Mouse (Mus musculus): ENCODE measurements at regions not wholly inside any gene's neighbourhood (a gene's known extent, or its start where the extent isn't known, plus 50 kb on each side); places are given as distances from the start of the nearest gene placed in this dataset.
A peak's percentile ranks its signal among the peaks of the same experiment; 100 is the strongest.

DNA sequence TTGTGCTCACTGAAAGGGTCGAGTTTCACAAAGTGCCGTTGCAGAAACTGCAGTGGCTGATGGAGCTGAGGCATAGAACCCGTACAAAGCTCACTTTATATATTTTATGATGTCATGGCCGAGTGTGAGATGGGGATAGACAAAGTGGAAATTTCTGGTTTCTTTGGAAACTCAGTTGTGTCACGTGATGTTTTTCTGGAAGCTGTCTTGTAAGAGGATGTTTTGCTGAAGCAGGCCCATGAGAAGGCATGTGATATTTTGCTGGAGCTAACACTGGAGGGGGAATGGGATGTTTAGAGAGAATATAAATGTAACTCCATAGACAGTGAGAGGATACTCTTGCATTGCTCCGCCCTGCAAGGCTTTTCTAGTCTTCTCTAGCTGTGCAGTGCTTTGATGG is 311.7 kb downstream of the Tmem132b start:
- intact Hi-C loops (cut with DNase I): no loop called here
- no peak for DNase-seq

DNA sequence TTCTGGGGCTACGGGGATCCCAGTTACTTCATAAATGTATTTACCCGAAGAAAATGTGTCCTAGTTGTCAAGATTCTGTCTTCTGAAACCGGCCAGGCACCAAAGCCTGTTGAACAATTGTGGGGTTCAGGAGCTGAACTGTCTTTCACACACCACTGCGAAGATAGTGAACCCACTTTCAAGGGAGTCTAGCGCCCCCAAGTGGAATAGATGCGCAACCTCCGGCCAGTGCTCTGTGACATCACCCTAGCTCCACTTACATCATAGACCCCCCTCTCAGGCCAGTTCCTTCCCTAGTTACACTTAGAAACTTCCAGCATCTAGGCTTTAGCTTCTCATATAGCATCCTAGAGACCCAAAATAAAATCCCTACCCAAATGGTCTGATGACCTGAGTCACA is 318.1 kb downstream of the Tmem132b start:
- intact Hi-C loops (cut with DNase I): no loop called here
- DNase-seq: no peak

DNA sequence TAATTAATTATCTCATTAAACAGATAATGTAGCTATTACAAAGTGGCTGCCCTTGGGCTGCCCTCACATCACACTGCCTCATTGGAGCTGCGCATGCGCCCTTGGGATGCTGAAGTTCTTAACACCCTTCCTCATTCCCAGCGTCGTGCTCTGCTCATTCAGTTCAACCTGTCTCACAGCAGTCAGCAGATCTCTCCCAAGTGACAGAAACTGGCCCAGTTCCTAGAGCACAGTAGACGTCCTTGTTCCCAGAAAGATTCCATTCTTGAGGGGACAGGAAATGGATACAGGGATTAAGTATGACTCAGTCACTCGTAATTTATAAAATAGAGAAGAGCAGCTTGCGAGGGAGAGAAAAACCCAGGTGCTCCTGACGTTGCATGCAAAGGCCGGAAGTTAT is 344.7 kb downstream of the Tmem132b start:
- intact Hi-C loops (cut with DNase I): no loop called here
- DNase-seq: no peak

DNA sequence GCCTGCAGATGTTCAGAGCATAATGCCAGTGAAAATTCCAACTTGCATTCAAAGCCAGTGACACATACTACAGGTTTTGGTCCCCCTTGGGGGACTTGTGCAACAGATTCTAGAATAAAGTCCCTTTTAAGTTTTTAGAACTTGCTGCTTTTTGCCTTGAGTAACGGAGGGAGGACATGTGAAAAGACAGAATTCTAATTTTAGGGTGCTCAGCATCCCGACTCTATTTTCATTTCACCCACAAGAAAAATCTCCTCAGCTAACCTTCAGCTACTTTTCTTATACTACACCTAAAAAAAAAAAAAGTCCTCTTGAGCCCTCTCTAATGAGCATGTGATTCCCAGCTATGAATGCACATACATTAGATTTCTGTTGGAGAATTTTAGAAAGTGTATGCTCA is 357.3 kb downstream of the Tmem132b start:
- no peak for DNase-seq
- intact Hi-C loops (cut with DNase I): no loop called here

GRCm38 (mm10) chr5:125893864-125894263 is 362.3 kb downstream of the Tmem132b start:
- intact Hi-C loops (cut with DNase I): no loop called here
- no peak for DNase-seq

DNA sequence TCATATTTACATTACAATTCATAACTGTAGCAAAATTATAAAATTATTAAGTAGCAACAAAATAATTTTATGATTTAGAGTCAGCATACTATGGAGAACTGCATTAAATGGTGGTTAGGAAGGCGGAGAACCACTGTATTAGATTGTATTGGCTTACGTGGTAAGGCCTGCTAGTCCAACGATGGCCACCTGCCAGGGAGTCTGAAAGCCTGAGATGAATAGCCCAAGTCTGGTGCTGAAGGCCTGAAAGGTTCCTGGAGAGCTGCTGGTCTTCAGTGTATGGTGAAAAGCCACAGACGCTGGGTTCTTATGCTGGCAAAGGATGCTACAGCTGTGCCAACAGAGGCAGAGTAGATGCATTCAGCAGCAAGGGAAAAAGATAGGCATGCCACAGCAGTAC is 370.5 kb downstream of the Tmem132b start:
- intact Hi-C loops (cut with DNase I): no loop called here
- DNase-seq: no peak

DNA sequence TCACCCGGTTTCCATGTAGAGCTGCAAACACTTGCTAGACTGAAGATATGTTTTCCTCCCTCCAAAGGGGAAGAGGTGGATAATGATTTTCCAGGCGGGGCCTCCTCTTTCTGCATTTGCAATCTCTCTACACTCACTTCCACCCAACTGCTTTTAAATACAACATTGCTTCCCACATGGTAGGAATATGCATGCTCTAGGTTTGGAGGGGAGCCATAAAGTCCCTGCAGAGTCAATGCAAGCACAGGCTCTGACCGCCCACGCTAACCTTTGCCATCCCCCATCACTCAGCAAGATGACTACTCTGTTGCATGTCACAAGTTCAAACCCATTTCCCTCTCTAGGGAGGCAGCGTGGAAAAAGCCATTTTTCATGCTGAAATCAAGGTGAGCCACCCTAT is 372.9 kb downstream of the Tmem132b start:
- intact Hi-C loops (cut with DNase I): no loop called here
- no peak for DNase-seq

GRCm38 (mm10) chr5:125907332-125907731 is 375.8 kb downstream of the Tmem132b start:
- no peak for DNase-seq
- intact Hi-C loops (cut with DNase I): no loop called here

- DNase-seq: no peak
- intact Hi-C loops (cut with DNase I): no loop called here
These were observed 376.3 kb downstream of the Tmem132b start for GRCm38 (mm10) chr5:125907909-125908308.

DNA sequence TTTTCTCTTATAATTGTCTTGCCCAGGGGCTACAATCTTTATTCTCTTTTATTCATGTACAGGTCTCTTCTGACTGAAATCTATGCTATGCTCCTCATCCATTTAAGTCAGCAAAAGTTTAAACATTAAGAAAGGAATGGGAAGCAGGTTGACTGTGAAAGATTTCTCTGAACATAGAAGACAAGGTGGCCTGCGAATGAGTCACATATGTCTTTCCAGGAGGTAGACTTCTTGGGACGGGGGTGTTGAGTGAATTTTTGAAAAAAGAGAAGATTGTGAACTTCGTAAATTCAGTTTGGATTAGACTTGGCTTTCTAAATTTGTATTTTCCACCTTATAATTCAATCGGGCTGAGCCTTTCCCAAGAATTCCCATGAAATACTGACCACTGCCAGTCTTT is 384.3 kb downstream of the Tmem132b start:
- no peak for DNase-seq
- intact Hi-C loops (cut with DNase I): no loop called here

DNA sequence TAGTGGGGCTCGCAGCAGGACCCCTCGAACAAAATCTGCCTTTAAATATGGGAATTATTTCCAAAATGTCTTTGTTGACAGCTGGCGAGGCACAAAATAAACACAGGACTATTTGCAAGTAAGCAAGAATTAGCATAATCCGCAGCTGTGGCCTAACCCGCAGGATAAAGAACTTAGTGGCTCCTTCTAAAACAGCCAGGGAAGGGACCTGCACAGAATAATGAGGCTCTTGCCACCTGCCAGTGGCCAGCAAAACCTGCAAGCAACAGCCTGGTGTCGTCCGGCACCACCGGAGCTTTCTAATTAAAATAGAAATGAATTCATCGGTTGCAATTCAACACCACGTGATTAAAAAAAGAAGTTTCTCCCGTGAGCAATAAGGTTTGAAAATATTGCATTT is 389.4 kb downstream of the Tmem132b start:
- intact Hi-C loops (cut with DNase I): no loop called here
- DNase-seq: no peak

DNA sequence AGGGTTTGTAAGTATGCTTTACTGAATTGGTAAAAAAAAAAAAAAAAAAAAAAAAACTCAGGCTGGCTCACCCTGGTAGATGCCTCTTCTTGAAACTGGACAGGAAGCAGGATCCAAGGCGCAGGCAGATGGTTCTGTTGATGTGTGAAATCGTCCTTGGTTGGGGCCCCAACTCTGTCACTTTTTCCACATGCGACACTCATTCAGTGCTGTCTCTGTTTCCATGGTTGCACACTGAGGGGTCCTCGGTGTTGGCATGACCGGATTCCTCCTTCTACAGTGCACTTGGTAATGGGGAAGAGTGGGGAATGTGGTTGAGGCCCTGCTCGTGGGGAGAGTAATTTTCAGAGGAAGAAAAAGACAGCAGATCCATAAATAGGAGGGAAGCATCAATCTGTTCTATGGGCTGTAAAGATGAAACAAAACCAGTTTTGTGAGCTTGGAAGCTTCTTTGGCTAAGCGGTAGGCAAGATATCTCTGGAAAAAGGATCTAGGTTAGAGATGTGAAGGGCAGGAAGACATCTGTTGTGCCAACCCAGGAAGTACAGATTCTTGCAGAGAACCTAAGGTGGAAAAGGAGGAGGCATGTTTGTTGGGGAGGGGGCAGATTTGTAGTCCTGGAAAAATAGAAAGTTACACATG is 394.4 kb downstream of the Tmem132b start:
- intact Hi-C loops (cut with DNase I): no loop called here
- DNase-seq: no peak

GRCm38 (mm10) chr5:125931502-125931901 is 399.9 kb downstream of the Tmem132b start:
- no peak for DNase-seq
- intact Hi-C loops (cut with DNase I): no loop called here

- no peak for DNase-seq
- intact Hi-C loops (cut with DNase I): no loop called here
These were observed 407.8 kb downstream of the Tmem132b start for GRCm38 (mm10) chr5:125939416-125939815.

GRCm38 (mm10) chr5:125946729-125947128 is 415.2 kb downstream of the Tmem132b start:
- intact Hi-C loops (cut with DNase I): no loop called here
- DNase-seq: no peak

- intact Hi-C loops (cut with DNase I): no loop called here
- no peak for DNase-seq
These were observed 420.1 kb downstream of the Tmem132b start for GRCm38 (mm10) chr5:125951641-125952040.

DNA sequence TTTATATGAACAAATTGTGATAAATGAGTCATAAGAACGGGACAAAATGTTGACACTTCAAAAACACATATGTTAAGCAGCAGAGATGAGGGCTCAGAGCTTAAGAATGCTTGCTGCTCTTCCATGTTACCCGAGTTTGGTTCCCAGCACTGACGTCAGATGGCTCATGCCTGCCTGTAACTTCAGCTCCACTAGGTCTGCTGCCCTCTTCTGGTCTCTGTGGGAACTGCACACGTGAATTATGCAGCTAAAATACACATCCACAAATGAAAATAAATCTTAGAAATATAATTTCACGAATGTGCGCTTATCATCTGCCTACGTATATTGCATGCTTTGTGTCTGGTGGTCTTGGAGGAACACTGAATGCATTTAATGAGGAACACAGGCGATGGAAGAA is 432.5 kb downstream of the Tmem132b start:
- peak in 1 of 2 experiments; percentile 9 for DNase-seq
- intact Hi-C loops (cut with DNase I): no loop called here

DNA sequence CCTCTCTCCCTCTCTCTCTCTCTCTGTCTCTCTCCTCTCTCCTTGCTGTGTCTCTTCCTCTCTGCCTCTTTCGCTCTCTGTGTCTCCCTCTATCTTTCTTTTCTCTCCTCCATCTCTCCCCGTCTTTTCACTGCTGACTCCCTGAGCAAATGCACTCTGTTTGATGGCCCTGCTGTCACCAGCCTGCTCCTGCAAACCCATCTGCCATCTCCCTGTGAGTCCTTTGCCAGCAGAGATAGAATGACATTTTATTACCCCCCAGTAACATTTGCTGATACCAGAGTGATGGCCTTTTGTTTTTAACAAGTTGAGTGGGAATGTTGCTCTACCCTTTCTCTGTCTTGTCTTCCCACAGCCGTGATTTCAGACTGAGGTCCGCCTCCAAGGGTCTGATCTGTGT is 436.6 kb downstream of the Tmem132b start:
- intact Hi-C loops (cut with DNase I): no loop called here
- DNase-seq: no peak

GRCm38 (mm10) chr5:125974035-125974434 is 442.5 kb downstream of the Tmem132b start:
- DNase-seq: no peak
- intact Hi-C loops (cut with DNase I): no loop called here

- DNase-seq: no peak
- intact Hi-C loops (cut with DNase I): no loop called here
These were observed 448.2 kb downstream of the Tmem132b start for GRCm38 (mm10) chr5:125979801-125980200.

DNA sequence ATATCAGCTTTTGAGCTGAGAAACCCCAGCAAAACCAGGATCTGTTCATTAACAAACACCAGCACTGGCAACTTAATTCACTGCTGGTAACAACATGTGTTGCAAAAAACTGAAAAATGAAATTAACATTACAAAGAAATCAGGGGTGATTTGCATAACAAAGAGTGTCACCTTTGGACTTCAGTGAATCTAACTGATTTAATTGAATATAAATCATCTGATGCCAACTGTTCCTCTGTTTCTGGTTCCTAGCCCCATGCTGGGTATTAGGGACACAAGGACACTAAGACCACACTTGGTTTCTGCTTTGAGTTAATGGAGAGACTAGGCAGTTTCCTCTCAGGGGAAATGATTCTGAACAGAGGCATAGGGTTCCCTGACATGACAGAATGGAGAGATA is 453.8 kb downstream of the Tmem132b start:
- intact Hi-C loops (cut with DNase I): no loop called here
- DNase-seq: no peak

DNA sequence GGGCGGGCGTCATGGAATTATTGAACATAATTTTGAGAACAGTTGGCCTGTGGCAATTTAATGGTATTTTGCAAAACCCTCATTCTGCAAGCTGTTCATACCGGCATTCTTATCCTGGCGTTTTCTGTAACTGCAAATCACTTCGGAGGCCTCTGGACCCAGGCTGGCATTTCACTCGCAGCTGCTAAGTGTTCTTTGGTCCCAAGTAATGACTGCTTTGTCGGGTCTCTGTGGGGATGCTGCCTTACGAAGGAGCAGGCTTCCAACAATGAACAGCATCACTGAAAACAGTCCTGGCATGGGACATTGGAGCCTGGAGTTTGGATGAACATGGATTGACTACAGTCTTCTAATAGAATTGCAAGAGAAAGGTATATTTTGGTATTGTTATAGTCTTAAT is 465.6 kb downstream of the Tmem132b start:
- intact Hi-C loops (cut with DNase I): no loop called here
- no peak for DNase-seq

GRCm38 (mm10) chr5:126007871-126008270 is 476.3 kb downstream of the Tmem132b start:
- no peak for DNase-seq
- intact Hi-C loops (cut with DNase I): no loop called here

Measured in heart, postnatal 10 days (tissue).